Mouse (Mus musculus): ENCODE results near the gene Spdye4c.
A peak's percentile ranks its signal among the peaks of the same experiment; 100 is the strongest.

Spdye4c gene

GRCm38 (mm10) chr2:128590909-128591308 is at the start of gene Spdye4c:
Gene Spdye4c (plus strand): TSS chr2:128591209.
- DNase-seq = no peak

DNA sequence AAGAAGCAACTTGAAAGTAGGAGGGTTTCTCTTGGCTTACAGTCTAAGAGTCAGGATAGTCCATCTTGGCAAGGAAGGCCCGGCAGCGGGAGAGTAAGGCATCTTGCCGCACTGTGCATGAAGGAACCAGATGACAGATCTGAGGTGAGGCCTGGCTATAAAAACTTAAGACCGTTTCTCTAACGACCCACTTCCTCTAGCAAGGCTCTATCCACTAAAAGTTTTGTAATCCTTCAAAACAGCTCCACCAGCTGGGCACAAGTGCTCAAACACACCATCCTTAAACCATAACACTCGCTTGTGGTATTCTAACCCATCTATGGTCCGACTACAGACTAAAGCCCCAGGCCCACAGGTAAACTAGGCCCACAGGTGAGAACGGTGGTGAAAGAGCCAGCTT is 47.5 kb upstream of the Spdye4c start:
- no peak for DNase-seq

DNA sequence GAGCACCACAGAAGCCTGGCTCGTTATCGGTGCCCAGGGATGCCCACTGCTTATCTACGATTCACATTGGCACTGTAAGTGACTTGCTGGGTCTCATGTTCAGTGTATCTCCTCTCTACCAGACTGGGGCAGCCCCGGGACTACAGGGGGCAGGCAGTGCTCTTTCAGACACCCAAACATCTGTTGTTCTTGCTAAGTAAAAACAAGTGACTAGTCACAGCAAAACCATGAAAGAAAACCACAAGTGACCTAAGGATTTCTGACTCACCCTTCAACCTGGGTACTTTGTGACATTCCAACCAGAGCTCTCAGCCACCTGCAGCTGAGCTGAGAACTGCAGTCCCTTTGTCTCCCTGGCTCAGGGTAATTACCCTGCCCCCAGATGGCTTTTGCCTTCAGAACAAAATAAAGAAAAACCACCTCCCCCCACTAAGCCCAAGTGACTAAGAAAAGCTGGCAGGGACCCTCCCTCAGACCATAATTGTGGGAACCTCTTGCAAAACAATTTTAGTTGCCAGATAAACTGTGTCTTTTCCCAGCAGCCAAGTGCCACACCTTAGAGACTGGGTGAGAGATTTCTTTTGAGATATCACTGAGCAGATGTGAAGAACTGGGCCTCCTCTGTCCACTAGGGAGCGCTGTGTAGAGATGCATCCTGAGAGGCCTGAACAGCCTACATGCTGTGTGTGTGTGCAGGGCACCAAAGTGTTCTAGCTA is 46.4 kb upstream of the Spdye4c start:
- DNase-seq = peak; percentile 69

DNA sequence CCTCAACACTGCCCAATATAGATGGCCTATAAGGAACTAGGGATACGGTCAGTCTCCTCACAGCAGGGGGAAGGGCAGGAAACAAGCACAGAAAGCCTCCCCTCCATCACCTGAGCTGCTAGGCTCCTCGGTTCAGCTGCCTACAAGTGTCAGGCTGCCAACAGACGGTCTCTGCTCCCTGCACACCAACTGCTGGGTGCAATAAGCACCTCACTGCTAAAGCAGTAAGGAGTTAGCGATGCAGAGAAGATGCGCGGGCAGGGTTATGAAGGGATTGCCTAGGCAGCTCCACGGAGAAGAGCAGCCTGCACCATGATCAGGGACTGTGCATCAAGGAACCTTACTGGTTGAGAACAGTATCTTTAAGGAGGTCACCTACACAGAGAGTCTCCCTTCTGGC is 45.6 kb upstream of the Spdye4c start:
- DNase-seq = no peak

GRCm38 (mm10) chr2:128547079-128547478 is 43.9 kb upstream of the Spdye4c start:
- DNase-seq = no peak

DNA sequence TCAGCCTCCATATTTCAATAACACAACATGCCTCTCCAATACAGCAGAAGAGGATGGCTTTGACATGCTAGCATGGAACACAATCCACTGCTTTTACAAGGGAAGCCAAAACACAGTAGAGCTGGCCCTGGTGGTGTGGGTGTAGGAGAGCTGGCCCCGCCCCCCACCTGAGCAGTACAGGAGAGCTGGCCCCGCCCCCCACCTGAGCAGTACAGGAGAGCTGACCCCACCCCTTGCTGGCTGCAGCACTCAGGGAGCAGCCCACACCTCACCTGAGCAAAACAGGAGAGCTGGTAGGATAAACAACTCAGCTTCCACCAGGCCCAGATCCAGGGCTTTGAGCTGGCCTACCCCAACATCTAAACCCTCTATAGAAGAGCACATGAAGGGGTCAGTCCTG is 42.7 kb upstream of the Spdye4c start:
- peak; percentile 32 for DNase-seq

DNA sequence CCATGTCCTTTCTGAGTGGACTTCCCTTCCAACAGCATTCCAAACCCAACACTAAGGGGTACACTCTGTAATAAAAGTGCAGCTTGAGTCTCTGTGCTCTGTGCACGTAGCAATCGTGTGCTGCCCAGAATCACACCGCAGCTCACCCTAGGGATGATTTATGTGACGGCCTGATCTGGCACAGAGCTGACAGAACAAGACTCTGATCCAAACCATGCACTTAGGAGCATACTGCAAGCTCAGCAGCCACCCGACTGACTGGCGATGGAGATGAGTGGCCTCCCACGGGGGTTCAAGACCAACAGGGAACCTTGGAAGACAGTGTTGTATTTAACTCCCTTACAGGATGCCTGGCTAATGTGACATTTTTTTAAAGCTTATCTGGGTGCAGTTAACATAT is 41.4 kb upstream of the Spdye4c start:
- no peak for DNase-seq

DNA sequence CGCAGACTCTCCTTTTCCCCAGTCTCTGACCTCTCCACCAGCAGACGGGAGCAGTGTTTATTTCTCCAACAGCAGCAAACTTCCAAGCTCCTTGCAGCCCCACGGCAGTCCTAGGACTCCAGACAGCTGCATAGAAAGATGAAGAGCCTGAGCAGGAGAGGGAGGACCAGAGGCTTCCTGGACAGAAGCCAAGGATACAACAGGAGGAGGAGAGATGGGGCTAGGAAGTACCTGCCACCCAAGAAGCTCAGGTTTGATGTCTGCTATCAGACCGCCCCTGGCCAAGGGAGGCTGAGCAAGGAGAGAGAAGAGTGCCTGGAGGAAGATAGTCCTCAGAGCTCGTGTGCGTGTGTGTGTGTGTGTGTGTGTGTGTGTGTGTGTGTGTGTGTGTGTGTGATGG is 41.0 kb upstream of the Spdye4c start:
- no peak for DNase-seq

DNA sequence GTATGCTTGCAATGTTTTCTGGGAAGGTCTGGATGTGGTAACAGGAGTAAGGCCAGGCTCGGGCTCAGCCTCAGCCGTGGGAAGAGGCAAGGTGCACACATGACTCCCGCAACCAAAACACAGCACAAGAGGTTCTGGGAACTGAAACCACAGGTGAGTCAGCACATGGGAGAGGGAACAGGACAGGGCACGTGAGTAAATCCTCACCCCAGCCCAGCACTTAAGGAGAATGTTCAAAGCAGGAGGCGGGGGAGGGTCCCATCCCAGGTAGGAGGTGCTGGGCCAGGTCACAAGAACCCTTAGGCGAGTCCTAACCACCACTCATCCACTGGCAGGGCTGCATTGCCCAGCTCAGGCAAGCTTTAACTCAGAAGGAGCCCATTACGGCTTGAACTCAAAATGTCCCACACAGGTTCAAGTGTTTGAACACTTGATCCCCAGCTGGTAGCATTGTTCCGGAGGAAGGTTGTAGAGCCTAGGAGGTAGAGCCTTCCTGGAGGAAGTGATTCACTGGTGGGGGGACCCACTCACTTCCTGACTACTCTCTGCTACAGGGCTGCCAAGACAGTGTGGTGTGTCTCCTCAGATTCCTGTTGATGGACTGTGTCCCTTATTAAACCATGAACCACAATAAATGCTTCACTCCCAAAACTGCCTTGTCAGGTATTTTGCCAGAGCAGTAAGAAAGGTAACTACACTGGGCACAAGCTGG is 38.8 kb upstream of the Spdye4c start:
- peak; percentile 43 for DNase-seq

DNA sequence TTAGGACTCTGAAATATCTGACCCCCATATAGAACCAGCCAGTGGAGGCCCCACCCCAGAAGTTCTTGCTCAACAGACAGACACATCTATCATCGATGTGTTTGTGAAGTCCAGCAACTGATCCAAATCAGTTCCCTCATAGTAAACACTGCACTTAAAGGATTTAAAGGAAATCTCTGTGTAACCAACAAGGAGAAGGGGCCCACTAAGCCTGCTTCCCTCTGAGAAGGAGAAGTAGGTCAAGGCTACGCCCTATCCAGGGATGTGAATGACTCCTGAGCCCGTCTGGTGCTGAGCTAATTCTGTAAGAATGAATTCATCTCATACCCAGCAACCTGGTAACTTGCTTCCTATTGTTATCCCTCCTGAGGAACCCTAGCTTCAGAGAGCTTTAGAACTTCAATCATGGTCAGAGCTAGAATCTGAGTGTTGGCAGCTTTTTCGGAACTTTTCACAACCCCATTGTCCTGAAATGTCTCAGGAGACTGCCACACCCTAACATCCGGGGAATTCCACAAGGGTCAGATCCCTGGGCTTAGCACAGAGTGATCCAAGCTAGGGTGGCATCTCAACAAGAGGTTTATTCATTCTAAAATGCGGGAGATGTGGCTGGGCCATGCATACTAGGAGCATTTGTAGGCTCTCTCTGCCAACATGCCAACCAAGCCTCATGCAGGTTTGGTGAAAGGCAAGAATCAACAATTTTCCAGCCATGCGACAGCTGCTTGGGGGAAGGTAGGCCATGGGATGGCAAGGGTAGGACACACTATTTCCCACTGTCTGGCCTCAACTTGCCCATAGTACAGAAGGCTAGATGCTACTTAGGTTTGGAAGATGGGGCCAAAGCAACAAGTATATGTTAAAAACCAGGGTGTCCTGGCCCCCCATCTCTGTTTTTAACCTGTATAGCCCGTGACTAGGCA is 38.0 kb upstream of the Spdye4c start:
- no peak for DNase-seq

DNA sequence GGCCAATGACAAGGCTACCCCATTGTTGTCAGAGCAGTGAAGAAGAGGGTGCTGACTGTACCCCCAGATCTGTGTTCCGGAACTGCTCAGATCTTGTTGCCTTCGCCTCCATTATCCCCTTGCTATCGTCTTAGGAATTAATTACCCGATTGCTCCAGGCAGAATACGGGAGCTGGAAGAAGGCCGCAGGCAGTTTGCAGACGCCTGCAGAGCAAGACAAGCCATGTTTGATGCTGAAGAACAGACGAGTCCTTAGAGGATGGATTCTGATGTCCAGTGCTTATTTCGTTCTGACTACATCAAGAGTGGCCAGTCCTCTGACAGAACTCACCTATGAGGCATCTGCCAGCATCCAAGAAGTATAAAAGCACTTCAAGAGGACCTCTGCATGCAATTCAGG is 35.9 kb upstream of the Spdye4c start:
- no peak for DNase-seq

DNA sequence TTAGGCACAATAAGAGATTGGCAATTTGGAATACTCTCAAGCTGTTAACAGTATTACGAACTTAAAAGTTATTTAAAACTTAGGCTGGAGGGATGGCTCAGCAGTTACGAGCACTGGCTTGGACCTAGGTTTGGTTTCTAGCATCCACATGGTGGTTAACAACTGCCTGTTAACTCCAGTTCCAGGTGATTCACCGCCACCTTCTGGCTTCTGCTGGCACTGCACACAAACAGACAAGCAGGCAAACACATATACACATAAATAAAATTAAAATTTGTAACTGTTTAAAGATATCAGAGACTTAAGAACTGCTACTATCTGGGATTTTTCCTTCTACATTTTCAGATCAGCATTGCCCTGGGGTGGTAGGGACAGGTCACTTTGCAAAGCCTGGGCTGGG is 26.8 kb upstream of the Spdye4c start:
- no peak for DNase-seq

- DNase-seq = peak; percentile 13
Observed at GRCm38 (mm10) chr2:128565904-128566303, 25.1 kb upstream of the Spdye4c start.

DNA sequence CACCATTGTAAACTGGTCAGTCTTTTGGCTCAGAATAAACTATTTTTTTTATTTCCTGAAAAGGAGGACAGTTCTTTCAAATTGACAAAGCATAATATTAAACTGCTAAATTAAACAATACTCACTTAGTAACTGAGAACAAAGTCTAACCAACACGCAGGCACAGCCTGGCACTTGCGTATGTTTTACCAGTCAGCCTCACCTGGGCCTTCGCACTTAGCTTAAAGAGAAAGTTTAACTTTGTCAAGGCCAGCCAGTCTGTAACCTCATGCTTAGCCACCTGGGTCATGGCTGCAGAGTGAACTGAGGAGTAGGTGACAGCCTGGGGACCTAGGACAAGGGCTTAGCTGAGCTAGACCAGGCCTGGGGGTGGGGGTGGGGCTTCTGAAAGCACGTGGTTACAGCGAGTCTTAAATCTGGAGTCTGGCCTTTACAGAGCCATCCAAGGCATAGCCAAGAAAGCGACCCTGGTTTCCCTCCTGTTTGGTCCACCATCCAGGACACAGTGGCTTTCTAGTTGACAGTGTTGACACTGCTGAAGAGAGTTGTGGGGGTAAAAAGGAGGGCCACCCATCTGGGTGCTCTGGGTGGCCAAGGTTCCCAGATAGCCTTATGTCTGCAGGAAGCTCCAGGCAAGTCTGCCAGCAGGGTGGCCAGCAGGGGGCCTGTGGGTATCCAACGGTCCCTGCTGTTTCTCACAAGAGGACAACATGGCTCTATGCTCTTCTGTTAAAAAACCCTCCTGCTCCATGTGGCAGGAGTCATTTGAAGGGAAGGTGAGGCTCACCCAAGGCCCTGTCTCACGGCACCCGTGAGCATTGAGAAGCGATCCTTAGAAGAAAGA is 24.5 kb upstream of the Spdye4c start:
- peak; percentile 53 for DNase-seq

GRCm38 (mm10) chr2:128568018-128568417 is 23.0 kb upstream of the Spdye4c start:
- DNase-seq = no peak

GRCm38 (mm10) chr2:128568490-128568889 is 22.5 kb upstream of the Spdye4c start:
- DNase-seq = no peak

DNA sequence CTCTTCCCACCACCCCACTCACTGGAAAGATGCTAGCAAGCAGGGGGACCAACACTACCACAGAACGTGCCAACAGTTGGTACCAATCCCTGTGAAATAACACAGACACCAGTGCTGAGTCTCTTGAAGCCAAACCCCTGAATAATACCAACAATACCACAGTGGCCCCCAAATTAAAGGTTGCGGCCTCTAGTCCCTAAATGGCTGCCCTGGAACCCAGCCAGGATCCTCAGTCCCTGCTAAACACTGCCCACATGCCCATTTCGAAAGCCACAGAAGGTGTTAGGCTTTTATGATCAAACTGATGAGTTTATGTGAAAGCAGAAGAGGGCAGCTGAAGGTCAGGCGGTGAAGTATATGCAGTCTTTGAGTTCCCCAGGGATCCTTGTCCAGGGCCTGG is 20.0 kb upstream of the Spdye4c start:
- DNase-seq = peak; percentile 4

GRCm38 (mm10) chr2:128572726-128573624 is 18.0 kb upstream of the Spdye4c start:
- DNase-seq = peak; percentile 92

DNA sequence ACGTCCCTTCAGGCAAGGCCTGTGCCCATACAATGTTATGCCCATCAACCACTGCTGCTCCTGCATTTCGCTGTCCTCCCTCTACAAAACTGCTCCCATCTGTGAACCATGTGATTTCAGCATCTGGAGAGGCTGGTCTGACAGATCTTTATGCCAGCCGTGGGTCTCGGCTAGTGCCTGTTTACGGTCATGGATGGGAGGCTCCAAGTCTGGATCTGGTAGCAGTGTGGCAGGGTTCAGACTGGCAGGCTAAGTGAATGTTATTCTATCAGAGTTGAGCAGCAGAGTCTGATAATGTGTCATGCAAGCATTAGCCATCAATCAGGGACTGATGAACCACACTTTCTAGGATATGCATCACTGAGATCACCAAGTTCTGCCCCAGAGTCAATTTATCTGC is 8.1 kb upstream of the Spdye4c start:
- DNase-seq = no peak

- DNase-seq = no peak
Observed at GRCm38 (mm10) chr2:128592301-128592700, 1.3 kb downstream of the Spdye4c start.

GRCm38 (mm10) chr2:128601534-128601933 is 10.5 kb downstream of the Spdye4c start:
- DNase-seq = no peak
